Mouse (Mus musculus): ENCODE data around the gene Camk2b.
A peak's percentile ranks its signal among the peaks of the same experiment; 100 is the strongest.

Gene Camk2b

GRCm38 (mm10) chr11:5983629-5984028 lies 82.5 kb downstream of the Camk2b start:
- no peak for DNase-seq (ENCODE audit: low spot score in 2 of 2)

- DNase-seq (ENCODE audit: low spot score in 2 of 2) = no peak
Observed at GRCm38 (mm10) chr11:5981323-5981722, 84.8 kb downstream of the Camk2b start.

- DNase-seq (ENCODE audit: low spot score in 2 of 2) = no peak
Observed at GRCm38 (mm10) chr11:5980561-5980960, 85.6 kb downstream of the Camk2b start.

DNA sequence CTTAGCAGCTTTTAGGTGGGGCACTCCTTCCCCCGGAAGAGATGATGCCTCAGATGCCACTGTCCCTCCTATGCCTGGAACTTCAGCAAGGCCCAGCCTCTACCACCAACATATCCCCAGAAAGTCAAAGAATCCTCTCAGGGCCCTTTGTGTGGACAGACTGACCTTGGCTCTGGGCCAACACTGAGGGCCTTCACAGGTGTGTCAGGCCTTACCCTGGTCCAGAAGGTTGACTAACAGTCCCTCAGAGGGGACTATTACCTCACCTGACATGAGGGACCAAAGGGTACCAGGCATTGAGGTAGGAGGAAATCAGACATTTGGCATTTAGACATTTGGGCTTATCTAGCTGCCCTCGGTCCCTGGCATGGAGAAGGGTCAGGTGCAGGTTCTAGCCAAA lies 86.1 kb downstream of the Camk2b start:
- no peak for DNase-seq (ENCODE audit: low spot score in 2 of 2)

GRCm38 (mm10) chr11:5979088-5979487 lies 87.1 kb downstream of the Camk2b start:
- no peak for DNase-seq (ENCODE audit: low spot score in 2 of 2)

GRCm38 (mm10) chr11:5976106-5976505 lies 90.1 kb downstream of the Camk2b start:
- DNase-seq (ENCODE audit: low spot score in 2 of 2) = no peak

DNA sequence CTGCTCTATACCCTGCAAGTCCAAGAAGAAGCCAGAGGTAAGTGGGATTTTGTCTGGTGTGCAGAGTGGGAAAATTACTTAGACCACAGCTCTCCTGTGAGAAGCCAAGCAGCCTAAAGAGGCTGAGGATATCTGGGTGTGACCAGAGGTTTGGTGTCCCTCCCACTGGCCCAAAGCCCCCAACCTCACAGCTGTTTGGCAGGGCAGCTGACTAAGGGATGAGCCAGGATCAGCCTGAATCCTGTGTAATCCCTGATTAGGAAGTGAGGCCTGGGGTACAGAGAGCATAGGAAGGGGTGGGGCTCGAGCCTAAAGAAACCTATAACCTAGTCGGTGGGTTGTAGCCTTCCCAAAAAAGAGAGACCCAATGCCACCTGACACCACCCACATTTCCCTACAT lies 91.1 kb downstream of the Camk2b start:
- DNase-seq (ENCODE audit: low spot score in 2 of 2) = no peak

GRCm38 (mm10) chr11:5974053-5974452 lies 92.1 kb downstream of the Camk2b start:
- no peak for DNase-seq (ENCODE audit: low spot score in 2 of 2)

GRCm38 (mm10) chr11:5973151-5973550 lies 93.0 kb downstream of the Camk2b start:
- no peak for DNase-seq (ENCODE audit: low spot score in 2 of 2)

DNA sequence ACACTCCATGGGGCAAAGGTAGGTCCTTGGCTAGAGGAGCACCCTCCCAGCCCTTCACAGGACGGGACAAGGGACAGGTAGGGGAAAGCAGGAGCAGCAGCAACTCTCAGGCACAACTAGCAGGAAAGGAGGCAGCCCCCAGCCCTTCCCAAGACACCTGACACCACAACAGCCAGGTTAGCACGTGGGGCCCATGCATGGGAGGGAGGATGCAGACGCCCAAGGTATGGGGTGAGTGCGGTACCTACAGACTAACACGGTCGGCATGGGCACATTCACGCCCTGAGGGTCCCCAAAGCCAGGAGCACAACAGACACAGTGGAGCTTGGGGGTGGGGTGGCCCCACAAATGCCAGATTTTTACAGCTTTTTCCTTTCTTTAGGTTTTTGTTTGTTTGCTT lies 95.0 kb downstream of the Camk2b start:
- no peak for DNase-seq (ENCODE audit: low spot score in 2 of 2)

GRCm38 (mm10) chr11:5968223-5968622 lies 97.9 kb downstream of the Camk2b start:
- DNase-seq (ENCODE audit: low spot score in 2 of 2) = no peak

DNA sequence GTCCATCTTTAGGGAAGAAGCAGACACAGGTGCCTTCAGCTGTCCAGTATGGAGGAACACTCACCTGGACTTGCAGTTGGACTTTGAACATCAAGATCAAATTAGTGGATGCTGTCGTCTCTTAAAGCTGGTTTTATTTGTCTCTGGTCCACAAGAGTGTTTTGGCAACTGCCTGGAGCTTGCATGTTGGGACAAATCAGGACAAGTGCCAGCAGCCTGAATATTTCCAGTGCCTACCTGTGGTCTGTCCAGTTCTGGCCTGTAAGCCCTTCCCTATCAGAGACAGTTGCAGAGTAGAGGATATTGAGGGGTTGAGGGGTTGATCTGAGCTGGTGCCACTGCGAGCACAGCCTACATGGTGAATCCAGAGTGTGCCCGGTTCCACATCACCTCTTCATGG lies 99.4 kb downstream of the Camk2b start:
- DNase-seq (ENCODE audit: low spot score in 2 of 2) = peak; percentile 44 to 54

DNA sequence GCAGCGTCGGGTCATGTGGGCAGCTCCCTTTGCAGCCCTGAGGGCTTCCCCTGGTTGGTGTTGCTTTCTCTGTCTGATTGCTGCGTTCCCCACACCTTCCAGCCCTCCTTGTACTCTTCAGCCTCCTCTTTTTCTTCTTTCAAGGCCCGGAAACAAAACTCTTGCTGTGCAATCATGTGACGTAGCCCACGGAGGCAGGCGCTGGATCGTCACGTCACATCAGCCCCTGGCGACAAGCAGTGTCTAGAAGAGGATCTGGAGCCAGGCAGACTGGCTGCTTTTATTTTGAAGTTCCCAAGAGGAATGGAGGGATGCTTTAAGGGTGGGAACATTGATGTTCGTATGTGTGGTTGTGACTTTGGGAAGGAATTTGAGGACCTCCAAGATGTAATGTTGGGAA lies 100.3 kb downstream of the Camk2b start:
- no peak for DNase-seq (ENCODE audit: low spot score in 2 of 2)

GRCm38 (mm10) chr11:5960051-5960450 lies 106.1 kb downstream of the Camk2b start:
- DNase-seq (ENCODE audit: low spot score in 2 of 2) = no peak

DNA sequence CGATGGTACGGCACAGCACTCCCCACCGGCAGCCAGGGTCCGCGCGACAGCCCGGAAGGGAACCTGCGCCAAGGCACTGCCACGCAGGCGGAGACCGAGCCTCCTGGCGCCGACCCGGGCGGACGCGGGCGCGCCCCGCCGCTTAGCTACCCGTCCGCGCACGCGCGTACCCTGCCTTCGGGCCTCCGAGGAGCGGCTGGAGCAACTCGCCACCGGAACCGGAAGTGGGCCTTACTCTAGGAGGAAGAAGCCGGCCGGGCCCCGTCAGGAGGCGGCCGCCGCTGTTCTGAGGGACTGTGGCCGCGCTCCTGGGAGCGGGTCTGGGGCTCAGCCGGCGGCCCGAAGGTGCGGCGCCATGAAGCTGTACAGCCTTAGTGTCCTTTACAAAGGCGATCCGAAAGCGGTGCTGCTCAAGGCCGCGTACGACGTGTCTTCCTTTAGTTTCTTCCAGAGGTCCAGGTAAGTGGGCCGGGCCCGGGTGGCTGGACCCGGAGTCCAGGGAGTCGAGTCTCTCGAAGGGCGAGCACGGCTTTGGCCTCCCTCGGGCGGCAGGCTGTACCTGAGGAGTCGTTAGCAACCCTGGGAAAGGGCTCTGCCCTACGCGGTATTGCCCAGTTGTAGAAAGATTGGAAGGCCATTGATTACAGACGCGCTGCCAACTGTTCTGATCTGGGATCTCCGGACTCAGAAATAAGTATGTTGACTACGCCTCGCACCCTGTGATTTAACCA lies 110.5 kb downstream of the Camk2b start, which contains the start of gene Ykt6:
Gene Ykt6, plus strand, starts transcription at position 148 of the 731 bp plus-strand sequence.
- peak; percentile 90 to 96 for DNase-seq (ENCODE audit: low spot score in 2 of 2)

DNA sequence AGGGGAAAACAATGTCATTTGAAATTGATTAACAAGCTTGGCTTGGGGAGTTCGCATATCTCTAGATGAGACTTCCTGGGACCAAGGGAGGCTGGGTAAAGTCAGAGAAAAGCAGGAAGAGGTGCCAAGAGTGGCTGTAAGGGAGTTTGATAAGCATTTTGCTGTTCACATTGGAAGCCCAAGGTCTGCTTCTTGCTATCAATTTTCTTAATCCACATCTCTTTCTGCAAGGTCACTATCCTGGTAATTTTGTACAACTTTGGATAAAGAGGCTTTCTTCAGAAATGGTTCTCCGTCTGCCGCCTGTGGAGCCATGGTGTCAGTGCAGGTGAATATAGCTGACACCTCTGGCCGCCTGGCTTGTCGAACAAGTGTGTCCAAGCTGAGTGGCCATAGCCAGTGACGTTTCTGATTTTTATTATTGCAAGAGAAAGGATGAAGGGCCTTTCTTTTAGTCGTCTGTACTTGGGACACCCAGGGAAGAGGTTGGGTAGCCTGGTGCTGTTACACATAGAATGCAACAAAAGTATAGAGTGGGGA lies 111.1 kb downstream of the Camk2b start:
- DNase-seq (ENCODE audit: low spot score in 2 of 2) = peak in 1 of 2 experiments; percentile 22

DNA sequence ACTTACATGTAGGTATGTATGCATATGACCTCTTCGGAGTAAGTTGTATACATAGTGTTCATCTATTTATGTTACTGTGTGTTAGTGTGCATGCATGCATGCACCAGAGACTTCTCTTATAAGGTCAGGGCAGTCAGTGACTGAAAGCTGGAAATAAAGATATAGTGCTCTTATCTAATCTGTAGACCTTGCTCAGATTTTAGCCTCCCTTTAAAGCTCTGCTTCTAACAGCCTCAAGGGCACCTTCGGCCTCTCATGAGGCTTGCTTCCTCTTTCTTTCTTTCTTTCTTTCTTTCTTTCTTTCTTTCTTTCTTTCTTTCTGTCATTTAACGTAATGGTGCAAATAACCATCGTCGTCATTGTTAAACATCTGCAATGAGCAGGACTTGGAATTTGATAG lies 111.7 kb downstream of the Camk2b start:
- no peak for DNase-seq (ENCODE audit: low spot score in 2 of 2)

- DNase-seq (ENCODE audit: low spot score in 2 of 2) = no peak
Observed at GRCm38 (mm10) chr11:5953130-5953765, 112.9 kb downstream of the Camk2b start.

DNA sequence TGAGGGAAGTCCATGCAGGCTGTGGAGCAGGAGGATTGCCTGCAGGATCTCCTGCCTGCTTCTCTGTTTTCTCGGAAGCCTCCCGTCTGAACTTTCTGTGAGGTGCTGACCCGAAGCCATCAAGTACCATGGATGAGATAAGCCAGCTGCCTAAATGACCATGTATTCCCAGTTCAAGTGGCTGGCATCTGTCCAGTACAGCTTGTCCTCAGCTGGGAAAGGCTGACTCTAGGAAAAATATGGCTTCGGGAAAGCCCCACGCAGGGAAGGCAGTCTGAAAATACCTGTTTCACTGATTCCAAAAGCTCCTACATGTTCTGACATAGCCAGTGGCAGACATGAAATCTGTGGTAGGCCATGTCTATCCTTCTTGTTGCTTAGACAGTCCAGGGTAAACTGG lies 113.7 kb downstream of the Camk2b start:
- DNase-seq (ENCODE audit: low spot score in 2 of 2) = no peak

DNA sequence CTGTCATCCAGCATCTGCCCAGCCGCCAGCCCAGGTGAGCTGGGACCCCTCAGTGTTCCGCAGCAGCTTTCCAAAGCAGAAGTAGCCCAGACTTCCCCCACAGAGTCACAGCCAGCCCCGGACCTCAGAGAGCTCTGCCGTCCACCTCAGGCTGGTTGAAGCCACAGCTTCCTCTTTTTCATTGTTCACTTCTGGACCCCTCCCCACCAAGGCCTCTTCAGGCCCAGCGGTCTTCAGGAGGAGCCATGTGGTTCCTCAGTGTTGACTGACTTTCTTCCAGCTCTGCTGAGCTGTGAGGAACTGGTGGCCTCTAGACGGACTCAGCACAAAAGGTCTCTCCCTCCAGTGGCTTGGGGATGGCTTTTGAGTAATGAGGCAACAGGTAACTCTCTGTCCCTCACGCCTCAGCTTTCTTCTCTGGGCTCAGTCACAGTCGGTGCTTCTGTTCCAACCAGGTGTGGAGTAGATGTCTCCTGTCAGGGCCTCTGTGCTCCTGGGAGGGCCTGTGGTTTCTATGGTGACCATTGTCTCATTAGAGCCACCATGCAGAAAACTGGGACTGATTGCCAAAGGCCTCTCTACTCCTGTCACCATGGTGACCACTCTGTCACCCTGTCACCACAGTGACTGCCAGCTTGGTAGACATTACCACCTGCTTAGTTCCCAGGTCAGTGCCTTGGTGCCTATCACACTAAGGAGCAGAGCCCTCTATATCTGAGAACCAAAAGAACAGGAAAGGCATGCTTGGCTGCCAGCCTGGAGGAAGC lies 116.4 kb downstream of the Camk2b start, which contains the start of gene Gck:
Gene Gck, minus strand, starts transcription at position 496 of the 767 bp plus-strand sequence.
- DNase-seq (ENCODE audit: low spot score in 2 of 2) = no peak

DNA sequence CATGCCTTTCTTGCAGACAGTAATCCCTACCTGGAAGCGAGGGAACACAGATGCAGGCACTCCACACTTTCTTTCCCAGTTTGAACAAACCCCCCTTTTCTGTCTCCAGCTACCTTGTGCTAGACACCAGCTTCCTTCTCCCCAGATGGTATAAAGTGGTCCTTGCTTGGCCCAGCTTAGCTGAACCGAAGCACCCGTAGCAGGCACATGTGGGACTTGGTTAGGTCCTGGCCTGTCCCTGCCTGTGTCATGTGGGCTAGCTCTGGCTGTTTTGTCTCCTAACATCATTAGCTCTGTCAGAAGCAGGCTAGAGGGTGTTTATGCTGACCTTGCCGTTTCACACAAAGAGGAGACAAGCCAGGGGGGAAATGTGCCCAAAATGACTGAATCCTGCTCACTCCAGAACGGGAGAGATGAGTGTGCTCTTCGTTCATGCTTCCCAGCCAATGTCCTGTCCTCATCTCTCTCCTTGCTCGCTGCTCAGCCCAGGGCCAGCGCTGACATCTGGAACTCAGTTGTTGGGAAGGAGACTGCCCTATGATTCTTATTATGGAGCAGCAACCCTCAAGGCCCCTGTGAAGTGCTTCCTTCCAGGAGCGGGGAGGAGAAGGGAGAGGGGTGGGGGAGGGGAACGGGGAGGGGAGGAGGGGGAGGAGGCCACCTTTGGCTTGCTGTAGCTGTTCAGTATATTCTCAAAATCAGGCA lies 117.5 kb downstream of the Camk2b start:
- DNase-seq (ENCODE audit: low spot score in 2 of 2) = no peak

- DNase-seq (ENCODE audit: low spot score in 2 of 2) = no peak
Observed at GRCm38 (mm10) chr11:5947796-5948195, 118.4 kb downstream of the Camk2b start.
